Mouse (Mus musculus) thymus, adult 2 months (tissue): ENCODE measurements around the gene Olfr267. TPM values are rescaled to one million over a fixed set of nuclear protein-coding genes. Genes with fewer than 3 reads are reported as not detected.

Experiments used
- DNase-seq: peaks from one replicate; pipeline ENCODE4 v3.0.0; 2021
- H3K27ac ChIP-seq: fragments of 200-500 bp; 2 replicates; pipeline ENCODE4 v1.5.1; 2012; ENCODE audit warnings: low read length, control low read depth; ENCODE audit not compliant: control insufficient read depth, insufficient read depth
- H3K27me3 ChIP-seq: fragments of 200-500 bp; 2 replicates; pipeline ENCODE4 v1.6.1; 2012; ENCODE audit warnings: mild to moderate bottlenecking, low read length, moderate library complexity, mixed read lengths; ENCODE audit not compliant: control insufficient read depth, insufficient read depth
- H3K36me3 ChIP-seq: fragments of 200-500 bp; 2 replicates; pipeline ENCODE4 v1.6.1; 2012; ENCODE audit warnings: mild to moderate bottlenecking, low read length, moderate library complexity; ENCODE audit not compliant: control insufficient read depth, insufficient read depth
- H3K4me1 ChIP-seq: fragments of 200-500 bp; replicated peaks from 2 replicates; pipeline ENCODE4 v1.6.1; 2012; ENCODE audit warnings: low read length; ENCODE audit not compliant: control insufficient read depth, insufficient read depth
- H3K4me3 ChIP-seq: fragments of 200-500 bp; 2 replicates; pipeline ENCODE4 v1.5.1; 2012; ENCODE audit warnings: mild to moderate bottlenecking, low read length, control low read depth, moderate library complexity; ENCODE audit not compliant: control insufficient read depth, insufficient read depth
- CTCF ChIP-seq: fragments of 200-500 bp; IDR thresholded peaks from 2 replicates; pipeline ENCODE4 v1.5.1; 2012; ENCODE audit warnings: mild to moderate bottlenecking, control low read depth, low read length, moderate library complexity, borderline replicate concordance; ENCODE audit not compliant: control insufficient read depth, poor library complexity, insufficient read depth; ENCODE audit errors: extremely low read depth
- POLR2A ChIP-seq: fragments of 200-500 bp; IDR thresholded peaks from 2 replicates; pipeline ENCODE4 v1.6.1; 2012; ENCODE audit warnings: mild to moderate bottlenecking, low read length, control low read depth, moderate library complexity; ENCODE audit not compliant: control insufficient read depth, poor library complexity, insufficient read depth; ENCODE audit errors: extremely low read depth
- WGBS: fragments of 180-500 bp; shearing (Covaris S2); methylation state at CpG from one replicate; pipeline ENCODE4 v1.1.7; 2018; 5-methylcytosine and 5-hydroxymethylcytosine counted together
- polyA plus RNA-seq: library from polyadenylated mRNA; depleted of rRNA; stranded (reverse); fragments of >200 nt; gene quantifications from 2 replicates; pipeline ENCODE4 v1.2.3, GENCODE M21; 2012; rRNA removed

Gene Olfr267
- not detected in 2 replicates for polyA plus RNA-seq

GRCm38 (mm10) chr4:58787616-58788015, at the start of gene Olfr267:
Gene Olfr267 (minus strand): TSS chr4:58787716.
- DNase-seq, result no peak
- no peaks in the 10 kb centered on the region for H3K36me3 ChIP-seq
- no peaks in the 10 kb centered on the region for H3K27me3 ChIP-seq
- no peak for TF ChIP-seq POLR2A
- TF ChIP-seq CTCF, result no peak
- H3K4me3 ChIP-seq, result no peak within 1 kb of the TSS
- H3K27ac ChIP-seq, result no peak within 1 kb of the TSS
- H3K4me1 ChIP-seq, result no peaks in the 10 kb centered on the region

- Histone ChIP-seq H3K4me1 (no peaks in the 10 kb centered on the region), H3K27me3 (no peaks in the 10 kb centered on the region), H3K36me3 (peaks cover 15% of the 10 kb centered on the region; the same call in 1 of the 2 replicates), H3K27ac (no peak overlapping the region), H3K4me3 (no peak overlapping the region)
- DNase-seq, result no peak
- 94% methylated on average over 3 of the region's 3 CpGs for WGBS
- TF ChIP-seq POLR2A (no peak), CTCF (no peak)
Measured at GRCm38 (mm10) chr4:58832908-58833307, 45.4 kb upstream of the Olfr267 start.

- DNase-seq, result no peak
- TF ChIP-seq CTCF, result no peak
- TF ChIP-seq POLR2A, result no peak
- Histone ChIP-seq H3K27ac (no peak overlapping the region), H3K36me3 (peaks cover 38% of the 10 kb centered on the region), H3K4me3 (no peak overlapping the region), H3K27me3 (no peaks in the 10 kb centered on the region), H3K4me1 (no peaks in the 10 kb centered on the region)
- 95% methylated on average over 4 of the region's 4 CpGs for WGBS
Measured at GRCm38 (mm10) chr4:58825921-58826320, 38.4 kb upstream of the Olfr267 start.

GRCm38 (mm10) chr4:58786659-58787058, 857 bp downstream of the Olfr267 start:
- 89% methylated on average over 3 of the region's 3 CpGs for WGBS
- DNase-seq, result no peak
- TF ChIP-seq POLR2A (no peak), CTCF (no peak)
- Histone ChIP-seq H3K27ac (no peak overlapping the region), H3K27me3 (no peaks in the 10 kb centered on the region), H3K4me3 (no peak overlapping the region), H3K36me3 (no peaks in the 10 kb centered on the region), H3K4me1 (no peaks in the 10 kb centered on the region)

DNA sequence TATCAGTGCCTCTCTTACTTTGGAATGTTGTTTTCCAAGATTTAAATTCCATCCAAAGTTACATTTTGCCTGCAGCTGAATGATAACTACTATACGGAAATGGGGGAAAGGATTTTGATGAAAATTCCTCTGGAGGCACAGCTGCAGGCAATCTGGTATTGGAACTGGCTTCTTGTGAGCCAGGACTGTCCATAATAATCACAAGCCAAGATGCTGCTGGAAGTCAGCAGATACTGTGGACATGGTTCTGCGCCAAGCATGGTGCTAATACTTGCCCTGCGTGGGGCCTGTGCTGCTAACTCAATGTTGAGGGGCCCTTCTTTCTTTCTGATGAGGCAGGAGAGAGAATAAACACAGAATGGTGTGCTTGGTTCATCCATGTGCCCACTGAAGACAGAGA, 24.1 kb downstream of the Olfr267 start:
- Histone ChIP-seq H3K36me3 (no peaks in the 10 kb centered on the region), H3K27ac (no peak overlapping the region), H3K27me3 (no peaks in the 10 kb centered on the region), H3K4me1 (no peaks in the 10 kb centered on the region), H3K4me3 (no peak overlapping the region)
- no peak for DNase-seq
- TF ChIP-seq CTCF (no peak), POLR2A (no peak)
- 97% methylated on average over 3 of the region's 3 CpGs for WGBS

GRCm38 (mm10) chr4:58749510-58749909, 38.0 kb downstream of the Olfr267 start:
- Histone ChIP-seq H3K27me3 (no peaks in the 10 kb centered on the region), H3K4me1 (no peaks in the 10 kb centered on the region), H3K4me3 (no peak overlapping the region), H3K27ac (no peak overlapping the region), H3K36me3 (no peaks in the 10 kb centered on the region)
- TF ChIP-seq POLR2A, result no peak
- no peak for TF ChIP-seq CTCF
- 41% methylated on average over 2 of the region's 2 CpGs for WGBS
- DNase-seq, result no peak

GRCm38 (mm10) chr4:58749101-58749500, 38.4 kb downstream of the Olfr267 start:
- Histone ChIP-seq H3K27me3 (no peaks in the 10 kb centered on the region), H3K36me3 (no peaks in the 10 kb centered on the region), H3K4me1 (no peaks in the 10 kb centered on the region), H3K27ac (no peak overlapping the region), H3K4me3 (no peak overlapping the region)
- WGBS, result 83% methylated on average over 10 of the region's 10 CpGs
- DNase-seq, result no peak
- TF ChIP-seq CTCF (no peak), POLR2A (no peak)
